Mouse (Mus musculus): ENCODE data around the gene Celf5. TPM values are rescaled to one million over a fixed set of nuclear protein-coding genes. Genes with fewer than 3 reads are reported as not detected.
A peak's percentile ranks its signal among the peaks of the same experiment; 100 is the strongest.
"Not testable (repeated sequence)": the region's sequence is repeated elsewhere in the genome, so short reads cannot be mapped to it uniquely, and the experiment has no call there.

Celf5 gene
- total RNA-seq, 4 experiments from 2014 or later, result 229 to 265 (median 242) TPM

DNA sequence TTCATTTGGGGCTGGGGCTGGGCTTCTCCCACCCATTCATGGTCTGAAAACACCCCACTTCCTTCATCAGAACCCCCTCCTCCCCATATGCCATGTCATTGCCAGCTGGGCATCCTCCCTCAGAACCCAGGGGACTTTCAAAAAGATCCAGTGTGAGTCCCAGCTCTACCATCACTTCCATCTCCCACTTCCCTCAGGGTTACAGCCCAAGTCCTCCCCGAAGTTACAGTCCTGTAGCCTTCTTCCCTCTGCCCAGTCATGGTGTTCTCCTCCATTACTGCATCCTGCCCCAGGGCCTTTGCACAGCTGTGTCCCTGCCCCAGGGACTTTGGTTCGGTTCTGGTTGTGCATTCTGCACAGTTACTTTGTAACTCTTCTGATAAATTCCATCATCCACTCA is 28.4 kb downstream of the Celf5 start:
- DNase-seq (ENCODE audit: low spot score in 2 of 2), result no peak

GRCm38 (mm10) chr10:81452947-81453288 is 29.6 kb downstream of the Celf5 start:
- DNase-seq (ENCODE audit: low spot score in 2 of 2), result no peak

- peak in 1 of 2 experiments; percentile 1 for DNase-seq (ENCODE audit: low spot score in 2 of 2)
These were observed 30.1 kb downstream of the Celf5 start for GRCm38 (mm10) chr10:81452237-81452946.

- DNase-seq (ENCODE audit: low spot score in 2 of 2), result no peak
These were observed 31.2 kb downstream of the Celf5 start for GRCm38 (mm10) chr10:81451365-81451745.

DNA sequence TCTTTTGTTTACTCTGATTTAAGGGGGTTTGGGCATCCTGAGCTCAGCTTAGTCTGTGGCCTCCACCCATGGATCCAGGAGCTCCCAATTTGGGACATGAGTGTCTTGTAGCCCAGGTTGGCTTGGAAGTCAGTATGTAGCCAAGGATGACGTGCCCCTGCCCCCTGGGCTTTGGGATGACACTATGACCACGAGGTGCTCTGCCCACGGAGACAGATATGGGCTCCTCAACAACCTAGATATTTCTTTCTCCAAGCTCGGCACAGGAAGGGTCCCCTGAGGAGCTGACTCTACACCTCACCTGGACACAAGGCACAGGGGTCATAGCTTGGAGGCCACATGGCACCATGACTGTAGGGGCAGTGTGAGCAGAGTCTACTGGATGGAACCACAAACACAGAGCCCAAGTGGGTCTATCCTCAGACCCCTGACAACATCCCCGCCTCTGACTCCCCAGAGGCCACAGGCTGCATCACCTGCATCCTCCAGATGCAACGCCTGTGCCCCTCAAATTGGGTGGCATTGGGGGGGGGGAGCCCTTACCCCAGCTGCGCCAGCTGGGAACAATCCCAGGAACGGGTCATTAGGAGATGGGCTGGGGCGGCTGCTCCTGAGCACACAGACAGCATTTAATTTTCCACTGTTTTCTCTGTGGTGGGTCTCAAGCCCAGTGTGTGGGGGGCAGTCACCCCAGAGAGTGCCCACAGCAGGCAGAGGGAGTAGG is 31.7 kb downstream of the Celf5 start:
- DNase-seq (ENCODE audit: low spot score in 2 of 2), result no peak

DNA sequence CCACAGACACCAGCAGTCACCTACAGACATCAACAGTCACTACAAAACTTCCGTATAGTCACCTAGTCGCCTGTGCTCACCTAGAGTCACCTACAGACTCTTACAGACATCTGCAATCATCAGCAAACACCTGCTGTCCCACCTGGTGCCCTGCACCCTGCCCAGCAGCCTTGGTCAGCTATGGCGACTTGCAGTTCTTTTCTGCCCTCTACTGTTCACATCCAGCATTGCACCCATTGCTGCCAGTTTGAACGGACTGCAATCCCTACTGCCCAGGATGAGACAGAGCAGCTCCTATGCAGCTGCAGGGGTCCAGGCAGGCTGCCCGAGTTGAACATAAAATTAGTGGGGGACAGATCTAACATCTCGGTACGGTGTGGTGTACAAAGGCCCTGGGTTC is 32.4 kb downstream of the Celf5 start:
- peak; percentile 50 to 66 for DNase-seq (ENCODE audit: low spot score in 2 of 2)

DNA sequence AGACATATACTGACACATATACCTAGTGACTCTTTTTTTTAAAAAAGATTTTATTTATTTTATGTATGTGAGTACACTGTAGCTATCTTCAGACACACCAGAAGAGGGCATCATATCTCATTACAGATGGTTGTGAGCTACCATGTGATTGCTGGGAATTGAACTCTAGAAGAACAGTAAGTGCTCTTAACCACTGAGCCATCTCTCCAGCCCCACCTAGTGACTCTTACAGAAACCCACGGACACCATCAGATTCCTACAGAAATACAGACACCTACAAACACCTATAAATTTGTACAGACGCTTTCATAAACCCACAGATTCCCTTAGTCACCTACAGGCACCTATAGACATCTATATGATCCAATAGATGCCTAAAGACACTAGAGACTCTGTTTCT is 37.0 kb downstream of the Celf5 start:
- DNase-seq (ENCODE audit: low spot score in 2 of 2), result not testable (repeated sequence)

DNA sequence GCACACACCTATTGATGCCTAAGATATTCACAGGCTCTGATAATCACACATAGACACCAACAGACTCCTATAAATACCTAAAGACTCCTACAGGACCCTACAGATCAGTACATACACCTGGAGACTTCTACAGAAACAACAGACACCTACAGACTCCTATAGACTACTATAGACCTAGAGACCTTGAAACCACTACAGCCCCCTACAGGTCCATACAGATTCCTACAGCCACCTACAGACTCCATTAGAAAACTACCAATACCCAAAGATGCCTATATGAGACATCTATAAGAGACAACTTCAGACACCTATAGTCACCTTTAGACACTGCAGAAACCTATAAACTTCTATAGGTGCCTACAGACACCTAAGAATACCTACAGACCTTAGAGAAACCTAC is 41.5 kb downstream of the Celf5 start:
- no peak for DNase-seq (ENCODE audit: low spot score in 2 of 2)

DNA sequence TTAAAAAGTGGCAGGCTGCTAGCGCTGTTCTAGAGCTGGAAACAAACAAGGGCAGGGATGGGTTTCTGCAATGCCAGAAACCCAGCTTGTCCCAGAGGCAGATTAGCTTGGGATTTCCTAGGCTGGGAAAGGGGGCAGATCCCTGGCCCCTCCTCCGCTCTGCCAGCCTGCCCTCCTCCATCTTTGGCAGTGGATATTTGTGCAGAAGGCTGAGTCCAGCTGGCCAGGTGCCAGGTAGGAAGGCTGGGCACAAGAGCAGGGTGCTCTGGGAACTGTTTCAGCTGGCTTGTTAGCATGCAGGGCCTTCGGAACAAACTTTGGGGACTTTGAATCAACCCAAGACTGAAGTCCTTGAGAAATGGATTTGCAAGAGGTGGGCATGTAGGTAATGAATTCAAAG is 47.1 kb downstream of the Celf5 start:
- DNase-seq (ENCODE audit: low spot score in 2 of 2), result peak in 1 of 2 experiments; percentile 78

GRCm38 (mm10) chr10:81434361-81435263 is 47.9 kb downstream of the Celf5 start:
- DNase-seq (ENCODE audit: low spot score in 2 of 2), result peak in 1 of 2 experiments; percentile 13

- peak in 1 of 2 experiments; percentile 36 for DNase-seq (ENCODE audit: low spot score in 2 of 2)
These were observed 48.8 kb downstream of the Celf5 start for GRCm38 (mm10) chr10:81433541-81434289.

GRCm38 (mm10) chr10:81432868-81433262 is 49.6 kb downstream of the Celf5 start:
- peak; percentile 76 to 96 for DNase-seq (ENCODE audit: low spot score in 2 of 2)

DNA sequence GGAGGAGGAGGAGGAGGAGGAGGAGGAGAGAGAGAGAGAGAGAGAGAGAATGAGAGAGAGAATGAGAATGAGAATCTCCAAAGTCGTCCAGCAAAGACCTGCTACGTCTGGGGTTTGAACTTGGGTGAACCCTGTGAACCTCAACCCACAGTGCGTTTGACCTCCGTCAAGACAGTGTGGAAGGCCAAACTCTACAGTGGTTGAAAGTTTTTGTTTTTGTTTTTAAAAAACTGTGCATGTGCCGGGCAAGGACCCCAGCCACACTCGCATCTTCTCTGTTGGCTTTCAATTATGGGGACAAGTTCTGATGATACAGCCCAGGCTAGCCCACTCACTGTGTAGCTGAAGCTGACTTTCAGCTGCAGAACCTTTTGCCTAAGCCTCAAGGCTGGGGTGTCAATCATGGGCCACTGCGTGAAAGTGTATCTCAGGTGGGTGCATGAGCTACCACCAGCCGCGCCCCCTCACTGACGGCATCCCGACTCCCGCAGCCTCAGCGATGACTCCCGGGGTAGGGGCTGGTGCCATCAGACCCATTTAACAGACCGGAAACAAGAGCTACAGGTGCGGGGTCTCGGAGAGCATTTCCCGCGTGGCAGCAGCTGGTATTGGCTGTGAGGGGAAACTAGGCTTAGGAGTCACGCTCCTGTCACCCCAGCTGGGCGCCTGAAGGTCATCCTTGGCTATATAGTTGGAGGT is 50.2 kb downstream of the Celf5 start:
- no peak for DNase-seq (ENCODE audit: low spot score in 2 of 2)

GRCm38 (mm10) chr10:81431526-81432168 is 50.9 kb downstream of the Celf5 start:
- peak; percentile 23 to 71 for DNase-seq (ENCODE audit: low spot score in 2 of 2)

DNA sequence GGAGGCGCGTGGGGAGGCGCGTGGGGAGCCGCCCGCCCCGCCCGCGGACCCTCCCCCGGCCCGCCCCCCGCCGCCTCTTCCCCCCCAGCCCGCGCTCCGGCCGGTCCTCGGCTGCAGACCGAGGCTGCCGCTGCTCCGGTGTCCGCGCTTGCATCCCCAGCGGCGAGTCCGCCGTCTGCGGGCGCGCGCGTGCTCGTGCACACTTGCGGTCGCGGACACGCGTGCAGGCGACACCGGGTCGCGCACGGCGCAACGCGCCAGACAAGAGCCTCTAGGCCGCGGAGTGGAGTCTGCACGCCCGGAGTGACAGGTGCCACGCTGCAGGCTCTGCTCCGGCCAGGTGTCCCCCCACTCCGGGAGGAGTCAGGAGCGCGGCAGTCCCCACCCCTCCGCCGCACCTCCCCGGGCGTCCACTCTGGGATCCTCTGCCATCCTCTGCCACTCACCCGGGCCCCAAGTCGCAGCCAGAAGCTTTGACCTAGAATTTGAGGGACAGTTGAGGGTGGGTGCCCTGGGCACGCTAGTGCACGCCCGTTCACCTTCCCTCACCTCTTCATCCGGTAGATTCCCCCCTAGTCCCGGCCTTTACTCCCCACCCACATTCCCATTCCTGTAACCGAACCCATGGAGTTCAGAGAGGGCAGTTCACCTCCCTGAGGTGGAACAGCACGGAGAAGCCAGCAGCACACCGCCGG is 51.5 kb downstream of the Celf5 start:
- peak; percentile 68 to 70 for DNase-seq (ENCODE audit: low spot score in 2 of 2)

GRCm38 (mm10) chr10:81430141-81430830 is 52.2 kb downstream of the Celf5 start:
- DNase-seq (ENCODE audit: low spot score in 2 of 2), result peak; percentile 68 to 83

DNA sequence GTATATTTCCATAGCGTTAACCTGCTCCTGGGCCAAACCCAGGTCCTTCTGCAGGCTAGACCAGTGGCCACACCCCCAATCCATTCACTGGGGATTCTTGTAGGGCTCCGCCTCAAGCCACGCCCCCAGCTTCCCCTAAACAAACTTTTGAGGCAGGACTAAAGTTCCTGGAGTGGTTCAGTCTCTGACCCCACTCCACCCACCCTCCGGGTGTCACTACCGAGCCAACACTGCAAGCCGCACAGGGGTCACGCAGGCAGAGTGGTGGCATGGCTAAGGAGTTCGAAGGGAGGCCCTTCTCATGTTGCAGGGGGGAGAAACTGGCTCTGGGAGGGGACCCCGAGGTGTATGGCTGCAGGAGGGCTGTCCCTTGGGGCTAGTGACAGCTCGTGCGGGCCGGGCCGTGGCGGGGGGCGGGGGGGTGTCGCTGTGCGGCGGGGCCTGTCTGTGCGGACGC is 52.9 kb downstream of the Celf5 start:
- peak; percentile 46 to 78 for DNase-seq (ENCODE audit: low spot score in 2 of 2)

GRCm38 (mm10) chr10:81429092-81429491 is 53.4 kb downstream of the Celf5 start:
- peak in 1 of 2 experiments; percentile 14 for DNase-seq (ENCODE audit: low spot score in 2 of 2)

DNA sequence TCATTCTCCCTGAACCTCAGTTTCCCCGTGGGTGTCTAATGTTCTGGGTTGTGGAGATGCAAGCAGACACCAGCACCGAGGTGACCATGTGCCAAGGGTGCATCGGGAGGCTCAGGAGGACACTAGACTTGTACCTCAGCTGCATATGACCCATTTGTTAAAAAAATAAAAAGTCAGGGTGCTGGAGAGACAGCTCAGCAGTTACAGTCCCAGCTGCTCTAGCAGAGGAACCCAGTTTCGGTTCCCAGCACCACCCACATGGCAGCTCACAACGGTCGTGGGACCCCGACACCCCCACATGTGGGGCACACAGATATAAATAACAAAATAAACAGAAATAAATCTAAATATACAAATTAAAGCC is 54.0 kb downstream of the Celf5 start:
- DNase-seq (ENCODE audit: low spot score in 2 of 2), result peak in 1 of 2 experiments; percentile 22
